Mouse (Mus musculus): ENCODE data around the gene Fdxr.

The Fdxr gene

DNA sequence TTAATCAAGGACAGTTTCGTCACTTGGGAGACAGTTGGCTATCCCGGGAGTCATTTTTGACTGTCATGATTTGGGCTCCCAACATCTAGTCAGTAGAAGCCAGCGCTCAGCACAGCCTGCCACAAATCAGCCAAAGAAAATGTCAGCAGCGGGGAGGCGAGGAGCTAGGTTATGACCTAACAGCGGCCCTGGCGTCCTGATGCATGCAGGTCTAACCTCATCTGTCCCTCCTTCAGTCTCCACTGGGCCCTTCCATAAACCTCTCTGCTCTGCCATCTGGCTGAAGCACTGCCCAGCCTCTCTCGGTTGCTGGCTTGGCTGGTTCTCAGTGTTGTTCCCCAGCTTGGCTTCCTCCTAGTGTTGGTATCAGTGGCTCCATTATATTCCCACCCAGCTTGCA is 5.4 kb upstream of the Fdxr start:
- Histone ChIP-seq H3K27me3 (ENCODE audit: control insufficient read depth, insufficient read depth, low read length, poor library complexity, severe bottlenecking) (no peaks in the 10 kb centered on the region), H3K36me3 (ENCODE audit: control insufficient read depth, insufficient read depth, low read length, poor library complexity, severe bottlenecking) (no peaks in the 10 kb centered on the region)
- no peak for DNase-seq (ENCODE audit: low read depth, low spot score)

- peak; percentile 26 for DNase-seq (ENCODE audit: low read depth, low spot score)
- no peaks in the 10 kb centered on the region for H3K36me3 ChIP-seq (ENCODE audit: control insufficient read depth, insufficient read depth, low read length, poor library complexity, severe bottlenecking)
- no peaks in the 10 kb centered on the region for H3K27me3 ChIP-seq (ENCODE audit: control insufficient read depth, insufficient read depth, low read length, poor library complexity, severe bottlenecking)
These were observed 2.9 kb upstream of the Fdxr start for GRCm38 (mm10) chr11:115279726-115280125.

DNA sequence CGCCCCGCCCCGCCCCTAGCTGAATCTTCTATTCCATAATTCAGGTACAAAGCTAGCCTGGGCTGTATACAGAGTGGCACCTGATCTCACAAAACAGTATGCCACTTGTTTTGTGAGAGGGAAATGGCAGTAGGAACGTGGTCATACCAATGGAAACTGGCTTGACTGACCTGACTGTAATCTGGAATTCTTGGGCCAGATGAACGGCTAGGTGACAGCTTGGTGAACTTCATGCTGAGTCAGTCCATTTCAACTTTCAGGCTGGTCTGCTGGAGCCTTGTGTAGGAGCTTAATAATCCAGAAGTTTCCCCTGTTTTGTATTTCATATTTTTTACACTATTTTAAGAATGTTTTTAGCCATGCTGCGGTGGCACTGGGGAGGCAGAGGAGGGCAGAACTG is 1.3 kb upstream of the Fdxr start:
- Histone ChIP-seq H3K36me3 (ENCODE audit: control insufficient read depth, insufficient read depth, low read length, poor library complexity, severe bottlenecking) (no peaks in the 10 kb centered on the region), H3K27me3 (ENCODE audit: control insufficient read depth, insufficient read depth, low read length, poor library complexity, severe bottlenecking) (no peaks in the 10 kb centered on the region)
- DNase-seq (ENCODE audit: low read depth, low spot score) = no peak

- no peaks in the 10 kb centered on the region for H3K36me3 ChIP-seq (ENCODE audit: control insufficient read depth, insufficient read depth, low read length, poor library complexity, severe bottlenecking)
- H3K27me3 ChIP-seq (ENCODE audit: control insufficient read depth, insufficient read depth, low read length, poor library complexity, severe bottlenecking) = no peaks in the 10 kb centered on the region
- DNase-seq (ENCODE audit: low read depth, low spot score) = no peak
These were observed 740 bp upstream of the Fdxr start for GRCm38 (mm10) chr11:115277604-115277975.

- H3K27me3 ChIP-seq (ENCODE audit: control insufficient read depth, insufficient read depth, low read length, poor library complexity, severe bottlenecking) = no peaks in the 10 kb centered on the region
- H3K36me3 ChIP-seq (ENCODE audit: control insufficient read depth, insufficient read depth, low read length, poor library complexity, severe bottlenecking) = peaks cover 2% of the 10 kb centered on the region; the same call in 1 of the 2 replicates
- DNase-seq (ENCODE audit: low read depth, low spot score) = no peak
These were observed 896 bp downstream of the Fdxr start for GRCm38 (mm10) chr11:115275954-115276353.

DNA sequence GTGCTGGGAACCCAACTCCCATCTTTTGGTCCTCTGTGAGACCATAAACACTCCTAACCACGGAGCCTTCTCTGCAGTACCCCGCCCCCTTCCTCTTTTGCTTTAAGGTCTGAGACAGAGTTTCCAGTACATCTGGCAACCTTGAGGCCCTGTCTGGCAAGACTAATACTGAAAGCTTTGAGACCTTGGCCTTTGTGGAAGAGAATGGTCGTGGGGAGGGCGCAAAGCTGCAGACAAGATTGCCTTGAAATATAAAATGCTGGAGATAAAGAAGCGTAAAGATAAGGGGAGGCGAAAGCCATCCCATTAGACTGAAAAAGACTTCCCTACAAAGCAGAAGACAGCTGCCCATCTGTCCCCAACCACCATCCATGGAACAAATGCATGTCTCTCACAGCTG is 1.3 kb downstream of the Fdxr start:
- Histone ChIP-seq H3K27me3 (ENCODE audit: control insufficient read depth, insufficient read depth, low read length, poor library complexity, severe bottlenecking) (no peaks in the 10 kb centered on the region), H3K36me3 (ENCODE audit: control insufficient read depth, insufficient read depth, low read length, poor library complexity, severe bottlenecking) (peaks cover 2% of the 10 kb centered on the region; the same call in 1 of the 2 replicates)
- no peak for DNase-seq (ENCODE audit: low read depth, low spot score)

DNA sequence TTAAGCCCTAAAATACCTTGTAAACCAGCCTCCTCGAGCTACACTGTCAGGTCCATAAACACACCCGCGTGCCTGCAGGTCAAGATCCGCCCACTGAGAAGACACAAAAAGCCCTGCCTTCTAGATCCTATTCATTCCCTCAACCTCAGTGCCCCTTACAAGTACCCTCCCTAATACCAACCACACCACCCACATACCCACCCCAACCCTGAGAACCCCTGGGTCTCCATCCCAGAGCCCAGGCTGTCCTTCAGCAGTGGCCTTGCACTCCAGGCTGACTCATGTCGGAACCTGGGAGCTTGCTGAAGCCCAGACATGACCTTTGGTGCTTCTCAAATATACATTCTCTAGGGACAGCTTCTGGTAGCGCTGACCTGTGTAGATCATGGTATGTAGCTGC is 2.1 kb downstream of the Fdxr start:
- DNase-seq (ENCODE audit: low read depth, low spot score) = no peak
- Histone ChIP-seq H3K27me3 (ENCODE audit: control insufficient read depth, insufficient read depth, low read length, poor library complexity, severe bottlenecking) (no peaks in the 10 kb centered on the region), H3K36me3 (ENCODE audit: control insufficient read depth, insufficient read depth, low read length, poor library complexity, severe bottlenecking) (peaks cover 2% of the 10 kb centered on the region; the same call in 1 of the 2 replicates)

GRCm38 (mm10) chr11:115274178-115274577 is 2.7 kb downstream of the Fdxr start:
- DNase-seq (ENCODE audit: low read depth, low spot score) = no peak
- no peaks in the 10 kb centered on the region for H3K27me3 ChIP-seq (ENCODE audit: control insufficient read depth, insufficient read depth, low read length, poor library complexity, severe bottlenecking)
- H3K36me3 ChIP-seq (ENCODE audit: control insufficient read depth, insufficient read depth, low read length, poor library complexity, severe bottlenecking) = peaks cover 4% of the 10 kb centered on the region

- DNase-seq (ENCODE audit: low read depth, low spot score) = no peak
- Histone ChIP-seq H3K36me3 (ENCODE audit: control insufficient read depth, insufficient read depth, low read length, poor library complexity, severe bottlenecking) (peaks cover 7% of the 10 kb centered on the region), H3K27me3 (ENCODE audit: control insufficient read depth, insufficient read depth, low read length, poor library complexity, severe bottlenecking) (no peaks in the 10 kb centered on the region)
These were observed 3.1 kb downstream of the Fdxr start for GRCm38 (mm10) chr11:115273735-115274134.

DNA sequence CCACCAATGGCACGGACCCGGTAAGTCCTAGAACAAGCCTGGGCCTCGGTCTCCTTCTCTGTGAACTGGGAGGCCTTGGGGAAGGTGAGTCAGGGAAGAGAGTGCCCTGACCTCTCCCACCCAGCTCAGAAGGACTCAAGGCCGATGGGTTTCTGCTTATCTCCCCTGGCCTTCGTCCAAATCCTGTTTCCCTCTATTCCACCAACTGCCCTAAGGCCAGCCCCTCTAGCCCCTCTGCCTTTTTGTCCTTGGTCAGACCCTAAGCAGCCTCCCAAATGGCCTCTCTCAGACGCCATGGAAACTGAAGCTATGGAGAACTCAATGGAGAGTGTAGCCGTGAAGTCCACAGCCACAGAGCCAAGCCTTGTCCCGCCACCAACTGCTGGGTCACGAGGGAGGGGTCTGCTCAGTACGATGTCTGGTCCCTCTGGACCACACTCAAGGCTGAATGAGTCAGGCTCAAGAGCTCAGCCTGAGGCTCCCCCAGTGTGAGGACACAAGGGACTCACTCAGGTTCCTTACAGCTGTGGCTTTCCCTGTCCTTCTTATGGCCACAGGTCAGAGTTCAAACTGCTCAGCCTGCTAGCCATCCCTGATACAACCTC is 3.9 kb downstream of the Fdxr start:
- Histone ChIP-seq H3K36me3 (ENCODE audit: control insufficient read depth, insufficient read depth, low read length, poor library complexity, severe bottlenecking) (peaks cover 9% of the 10 kb centered on the region), H3K27me3 (ENCODE audit: control insufficient read depth, insufficient read depth, low read length, poor library complexity, severe bottlenecking) (no peaks in the 10 kb centered on the region)
- DNase-seq (ENCODE audit: low read depth, low spot score) = no peak

DNA sequence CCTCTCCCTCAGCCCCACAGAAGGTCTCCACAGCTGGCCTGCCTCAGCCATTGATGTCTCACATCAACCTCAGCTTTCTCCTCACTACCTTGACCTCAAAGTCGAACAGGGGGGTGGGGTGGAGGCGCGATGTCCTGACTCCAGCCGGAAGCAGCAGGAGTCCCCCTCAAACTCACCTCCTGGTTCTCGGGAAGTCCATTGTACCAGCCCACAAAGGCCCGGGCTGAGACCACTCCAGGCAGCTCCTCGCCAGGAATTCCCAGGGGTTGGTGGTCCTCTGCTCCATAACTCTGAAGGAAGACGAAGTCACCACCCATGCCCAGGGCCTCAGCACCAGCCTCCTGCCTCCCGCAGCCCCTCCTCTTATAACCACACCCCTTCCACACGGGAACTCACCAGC is 5.4 kb downstream of the Fdxr start:
- Histone ChIP-seq H3K27me3 (ENCODE audit: control insufficient read depth, insufficient read depth, low read length, poor library complexity, severe bottlenecking) (0 out of 2 replicates have a peak, but pooled peaks cover 2% of the 10 kb centered on the region), H3K36me3 (ENCODE audit: control insufficient read depth, insufficient read depth, low read length, poor library complexity, severe bottlenecking) (peaks cover 9% of the 10 kb centered on the region)
- no peak for DNase-seq (ENCODE audit: low read depth, low spot score)

- Histone ChIP-seq H3K27me3 (ENCODE audit: control insufficient read depth, insufficient read depth, low read length, poor library complexity, severe bottlenecking) (0 out of 2 replicates have a peak, but pooled peaks cover 2% of the 10 kb centered on the region), H3K36me3 (ENCODE audit: control insufficient read depth, insufficient read depth, low read length, poor library complexity, severe bottlenecking) (peaks cover 9% of the 10 kb centered on the region)
- DNase-seq (ENCODE audit: low read depth, low spot score) = no peak
These were observed 5.8 kb downstream of the Fdxr start for GRCm38 (mm10) chr11:115271052-115271451.

- Histone ChIP-seq H3K36me3 (ENCODE audit: control insufficient read depth, insufficient read depth, low read length, poor library complexity, severe bottlenecking) (peaks cover 9% of the 10 kb centered on the region), H3K27me3 (ENCODE audit: control insufficient read depth, insufficient read depth, low read length, poor library complexity, severe bottlenecking) (0 out of 2 replicates have a peak, but pooled peaks cover 2% of the 10 kb centered on the region)
- peak; percentile 64 for DNase-seq (ENCODE audit: low read depth, low spot score)
These were observed 6.5 kb downstream of the Fdxr start for GRCm38 (mm10) chr11:115270148-115270861.

DNA sequence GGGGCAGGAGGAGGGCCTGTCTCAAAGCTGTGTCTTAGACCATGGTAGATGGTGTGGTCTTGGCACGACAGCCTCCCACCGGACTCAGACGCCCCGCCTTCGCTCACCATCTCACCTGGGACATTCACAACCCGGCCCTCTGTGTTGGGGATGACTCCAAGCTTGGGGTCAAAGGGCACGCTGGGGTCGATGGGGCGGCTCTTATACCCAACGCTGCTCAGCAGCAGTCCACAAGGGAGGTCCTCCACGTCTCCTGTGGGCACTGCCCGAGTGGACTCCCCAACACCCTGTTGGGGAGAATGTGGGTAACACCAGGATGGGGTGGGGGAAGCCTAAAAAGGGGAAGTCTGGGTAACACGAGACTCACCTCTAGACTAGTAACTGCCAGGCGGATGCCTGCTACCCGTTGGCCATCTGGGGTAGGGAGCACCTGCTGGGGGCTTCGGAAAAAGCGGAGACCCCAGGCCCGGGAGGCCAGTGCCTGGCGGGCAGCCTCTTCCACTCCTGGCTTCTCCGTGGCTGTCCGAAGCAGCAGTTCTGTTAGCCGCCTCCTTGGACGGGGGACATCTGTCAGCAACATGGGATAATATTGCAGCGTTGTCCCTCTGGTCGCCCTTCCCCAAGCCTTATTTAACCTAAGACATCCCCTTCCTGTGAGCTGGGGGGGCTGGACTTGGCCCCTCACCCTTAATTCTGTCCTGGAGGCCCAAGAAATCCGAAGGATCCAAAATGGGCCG is 7.4 kb downstream of the Fdxr start:
- Histone ChIP-seq H3K36me3 (ENCODE audit: control insufficient read depth, insufficient read depth, low read length, poor library complexity, severe bottlenecking) (peaks cover 9% of the 10 kb centered on the region), H3K27me3 (ENCODE audit: control insufficient read depth, insufficient read depth, low read length, poor library complexity, severe bottlenecking) (0 out of 2 replicates have a peak, but pooled peaks cover 2% of the 10 kb centered on the region)
- DNase-seq (ENCODE audit: low read depth, low spot score) = no peak

GRCm38 (mm10) chr11:115267958-115268357 is 8.9 kb downstream of the Fdxr start:
- peaks cover 9% of the 10 kb centered on the region for H3K36me3 ChIP-seq (ENCODE audit: control insufficient read depth, insufficient read depth, low read length, poor library complexity, severe bottlenecking)
- H3K27me3 ChIP-seq (ENCODE audit: control insufficient read depth, insufficient read depth, low read length, poor library complexity, severe bottlenecking) = 0 out of 2 replicates have a peak, but pooled peaks cover 2% of the 10 kb centered on the region
- DNase-seq (ENCODE audit: low read depth, low spot score) = no peak

Data from splenic B cell, adult 2 months (primary cell).